Mouse (Mus musculus) kidney, adult 2 months (tissue): ENCODE measurements around the gene Ybx3. TPM values are rescaled to one million over a fixed set of nuclear protein-coding genes. Genes with fewer than 3 reads are reported as not detected.

Experiments
- DNase-seq: peaks from one replicate; pipeline ENCODE4 v3.0.0; 2021
- H3K27ac ChIP-seq: fragments of 200-500 bp; 2 replicates; pipeline ENCODE4 v1.5.1; 2012; ENCODE audit warnings: low read depth, low read length, control low read depth, inconsistent platforms; ENCODE audit not compliant: insufficient read depth
- H3K27me3 ChIP-seq: fragments of 200-500 bp; replicated peaks from 2 replicates; pipeline ENCODE4 v1.6.1; 2012; ENCODE audit warnings: mild to moderate bottlenecking, moderate library complexity, low read length, inconsistent platforms; ENCODE audit not compliant: control insufficient read depth, insufficient read depth
- H3K36me3 ChIP-seq: fragments of 200-500 bp; 2 replicates; pipeline ENCODE4 v1.6.1; 2012; ENCODE audit warnings: mild to moderate bottlenecking, moderate library complexity, low read length, inconsistent platforms; ENCODE audit not compliant: control insufficient read depth, insufficient read depth
- H3K4me1 ChIP-seq: fragments of 200-500 bp; 2 replicates; pipeline ENCODE4 v1.6.1; 2011; ENCODE audit warnings: low read length; ENCODE audit not compliant: control insufficient read depth, insufficient read depth
- H3K4me3 ChIP-seq: fragments of 200-500 bp; 2 replicates; pipeline ENCODE4 v1.5.1; 2011; ENCODE audit warnings: mild to moderate bottlenecking, low read depth, low read length, control low read depth; ENCODE audit not compliant: insufficient read depth
- CTCF ChIP-seq: fragments of 200-500 bp; conservative IDR thresholded peaks from 2 replicates; pipeline ENCODE4 v1.5.1; 2011; ENCODE audit warnings: low read depth, mild to moderate bottlenecking, control low read depth, low read length, moderate library complexity, mixed read lengths; ENCODE audit not compliant: insufficient read depth, insufficient read length
- POLR2A ChIP-seq: fragments of 200-500 bp; IDR thresholded peaks from one replicate; pipeline ENCODE4 v1.6.1; 2011; ENCODE audit warnings: low read depth, low read length, control low read depth
- WGBS: fragments of 180-500 bp; shearing (Covaris S2); methylation state at CpG from one replicate; pipeline ENCODE4 v1.1.7; 2018; 5-methylcytosine and 5-hydroxymethylcytosine counted together
- polyA plus RNA-seq: library from polyadenylated mRNA; depleted of rRNA; stranded (reverse); fragments of >200 nt; gene quantifications from 2 replicates; pipeline ENCODE4 v1.2.3, GENCODE M21; 2012

Gene Ybx3
- polyA plus RNA-seq, 1 experiment = 38.7 TPM

GRCm38 (mm10) chr6:131418770-131419169 lies 30.5 kb upstream of the Ybx3 start:
- H3K27me3 ChIP-seq = no peaks in the 10 kb centered on the region
- no peak overlapping the region for H3K27ac ChIP-seq
- no peak overlapping the region for H3K4me3 ChIP-seq
- TF ChIP-seq CTCF = no peak
- TF ChIP-seq POLR2A = no peak
- peak; percentile 79 for DNase-seq
- H3K36me3 ChIP-seq = no peaks in the 10 kb centered on the region
- 0 out of 2 replicates have a peak, but pooled peaks cover 3% of the 10 kb centered on the region for H3K4me1 ChIP-seq

GRCm38 (mm10) chr6:131411116-131411843 lies 23.0 kb upstream of the Ybx3 start:
- no peak overlapping the region for H3K4me3 ChIP-seq
- no peak for DNase-seq
- no peaks in the 10 kb centered on the region for H3K36me3 ChIP-seq
- WGBS = 72% methylated on average over 6 of the region's 6 CpGs
- no peak overlapping the region for H3K27ac ChIP-seq
- TF ChIP-seq CTCF = no peak
- no peak for TF ChIP-seq POLR2A
- H3K27me3 ChIP-seq = no peaks in the 10 kb centered on the region
- H3K4me1 ChIP-seq = no peaks in the 10 kb centered on the region

- TF ChIP-seq POLR2A = no peak
- no peak for TF ChIP-seq CTCF
- Histone ChIP-seq H3K4me1 (no peaks in the 10 kb centered on the region), H3K4me3 (no peak overlapping the region), H3K27ac (no peak overlapping the region), H3K36me3 (no peaks in the 10 kb centered on the region), H3K27me3 (no peaks in the 10 kb centered on the region)
- no peak for DNase-seq
These were observed 18.7 kb upstream of the Ybx3 start for GRCm38 (mm10) chr6:131406957-131407356.

- DNase-seq = no peak
- 24% methylated on average over 2 of the region's 2 CpGs for WGBS
- Histone ChIP-seq H3K4me1 (no peaks in the 10 kb centered on the region), H3K36me3 (no peaks in the 10 kb centered on the region), H3K4me3 (no peak overlapping the region), H3K27ac (no peak overlapping the region), H3K27me3 (no peaks in the 10 kb centered on the region)
- TF ChIP-seq POLR2A (no peak), CTCF (no peak)
These were observed 17.6 kb upstream of the Ybx3 start for GRCm38 (mm10) chr6:131405896-131406295.

GRCm38 (mm10) chr6:131405174-131405573 lies 16.9 kb upstream of the Ybx3 start:
- no peak for DNase-seq
- TF ChIP-seq CTCF (no peak), POLR2A (no peak)

GRCm38 (mm10) chr6:131404260-131404659 lies 16.0 kb upstream of the Ybx3 start:
- H3K4me3 ChIP-seq = no peak overlapping the region
- H3K4me1 ChIP-seq = no peaks in the 10 kb centered on the region
- H3K27me3 ChIP-seq = no peaks in the 10 kb centered on the region
- no peak for DNase-seq
- 84% methylated on average over 3 of the region's 3 CpGs for WGBS
- H3K27ac ChIP-seq = no peak overlapping the region
- no peak for TF ChIP-seq POLR2A
- no peak for TF ChIP-seq CTCF
- no peaks in the 10 kb centered on the region for H3K36me3 ChIP-seq

More at GRCm38 (mm10) chr6:131405174-131405573, 16.9 kb upstream of the Ybx3 start:
- Histone ChIP-seq H3K27ac (no peak overlapping the region), H3K4me3 (no peak overlapping the region), H3K4me1 (no peaks in the 10 kb centered on the region), H3K27me3 (no peaks in the 10 kb centered on the region), H3K36me3 (no peaks in the 10 kb centered on the region)
- 83% methylated on average over 4 of the region's 4 CpGs for WGBS

- H3K4me3 ChIP-seq = no peak overlapping the region
- no peak for DNase-seq
- no peaks in the 10 kb centered on the region for H3K36me3 ChIP-seq
- 35% methylated on average over 2 of the region's 2 CpGs for WGBS
- H3K27ac ChIP-seq = no peak overlapping the region
- TF ChIP-seq CTCF = no peak
- TF ChIP-seq POLR2A = no peak
- no peaks in the 10 kb centered on the region for H3K27me3 ChIP-seq
- no peaks in the 10 kb centered on the region for H3K4me1 ChIP-seq
These were observed 14.8 kb upstream of the Ybx3 start for GRCm38 (mm10) chr6:131403036-131403435.

GRCm38 (mm10) chr6:131402606-131403005 lies 14.3 kb upstream of the Ybx3 start:
- DNase-seq = no peak
- no peak overlapping the region for H3K4me3 ChIP-seq
- no peaks in the 10 kb centered on the region for H3K36me3 ChIP-seq
- no peaks in the 10 kb centered on the region for H3K4me1 ChIP-seq
- TF ChIP-seq POLR2A (no peak), CTCF (no peak)
- H3K27me3 ChIP-seq = no peaks in the 10 kb centered on the region
- no peak overlapping the region for H3K27ac ChIP-seq
